Mouse (Mus musculus): ENCODE results near the gene Fos.
"Not testable (repeated sequence)": the region's sequence is repeated elsewhere in the genome, so short reads cannot be mapped to it uniquely, and the experiment has no call there.

The Fos gene

GRCm38 (mm10) chr12:85523421-85524192 is 49.9 kb downstream of the Fos start:
- DNase-seq (ENCODE audit: low read depth) = no peak

- DNase-seq (ENCODE audit: low read depth) = no peak
Observed at GRCm38 (mm10) chr12:85524193-85524858, 50.6 kb downstream of the Fos start.

GRCm38 (mm10) chr12:85524859-85525495 is 51.3 kb downstream of the Fos start:
- not testable (repeated sequence) for DNase-seq (ENCODE audit: low read depth)

All from 416B (cell line).